Comparison of ENCODE assay signal across 21 mouse cellular contexts in genomic region chr6:32456641-32457040, GRCm38 (mm10).
DNase-seq lines count a peak whose midpoint lies in the region; ATAC-seq and TF ChIP-seq lines count a peak whose summit lies in the region.
"Had no signal": no experiment of that assay in that cellular context is flagged by ENCODE, and none has a peak within 500 bp of the region (broad histone marks: within the 10 kb centered on the region; RNA-seq: fewer than 3 reads in every experiment).

No protein-coding gene starts in this region.

- H3K4me2 ChIP-seq in forebrain, postnatal 0 days (ENCODE audit: low read depth) = no peak overlapping the region
- no peak overlapping the region for H3K4me2 ChIP-seq in forebrain, embryonic 15.5 days (replicated peaks)
- H3K4me2 ChIP-seq in midbrain, embryonic 14.5 days (ENCODE audit: low read length) = no peak overlapping the region
- no peak overlapping the region for H3K4me2 ChIP-seq in midbrain, embryonic 11.5 days
- H3K4me2 ChIP-seq: intestine, embryonic 15.5 days; lung, embryonic 15.5 days; stomach, embryonic 15.5 days had no signal

- H3K4me1 ChIP-seq in forebrain, postnatal 0 days (ENCODE audit: insufficient read depth) = no peaks in the 10 kb centered on the region
- H3K4me1 ChIP-seq in forebrain, embryonic 15.5 days = no peaks in the 10 kb centered on the region
- no peaks in the 10 kb centered on the region for H3K4me1 ChIP-seq in midbrain, embryonic 14.5 days (ENCODE audit: control insufficient read depth, insufficient read depth, low read length)
- H3K4me1 ChIP-seq in midbrain, embryonic 11.5 days (ENCODE audit: control insufficient read depth, insufficient read depth, low read length) = no peaks in the 10 kb centered on the region
- H3K4me1 ChIP-seq: forebrain, embryonic 10.5 days; stomach, embryonic 15.5 days had no signal

- no peaks in the 10 kb centered on the region for H3K9me3 ChIP-seq in forebrain, postnatal 0 days (ENCODE audit: low read length)
- no peaks in the 10 kb centered on the region for H3K9me3 ChIP-seq in forebrain, embryonic 15.5 days
- no peaks in the 10 kb centered on the region for H3K9me3 ChIP-seq in midbrain, embryonic 14.5 days (ENCODE audit: control insufficient read depth, low read length)
- no peaks in the 10 kb centered on the region for H3K9me3 ChIP-seq in midbrain, embryonic 11.5 days (ENCODE audit: control insufficient read depth, low read length)
- H3K9me3 ChIP-seq: forebrain, embryonic 10.5 days; heart, embryonic 10.5 days; intestine, embryonic 15.5 days; lung, embryonic 15.5 days; stomach, embryonic 15.5 days had no signal

- ATAC-seq in forebrain, postnatal 0 days = no peak
- ATAC-seq in forebrain, embryonic 15.5 days (replicated peaks) = no peak
- no peak for ATAC-seq in midbrain, embryonic 14.5 days (ENCODE audit: low FRiP score, low TSS enrichment)
- no peak for ATAC-seq in midbrain, embryonic 11.5 days (ENCODE audit: low FRiP score)
- ATAC-seq in activated CD4-positive, CD25-positive, alpha-beta regulatory T cell, adult 4 months = no peak
- ATAC-seq: hindbrain, embryonic 16.5 days; intestine, embryonic 15.5 days had no signal

- no peaks in the 10 kb centered on the region for H3K27me3 ChIP-seq in forebrain, postnatal 0 days (ENCODE audit: insufficient read depth, low read length)
- H3K27me3 ChIP-seq in forebrain, embryonic 15.5 days = no peaks in the 10 kb centered on the region
- H3K27me3 ChIP-seq in midbrain, embryonic 14.5 days (ENCODE audit: control insufficient read depth, insufficient read depth, low read length) = no peaks in the 10 kb centered on the region
- H3K27me3 ChIP-seq in midbrain, embryonic 11.5 days (ENCODE audit: control insufficient read depth, insufficient read depth, low read length) = no peaks in the 10 kb centered on the region
- H3K27me3 ChIP-seq: intestine, embryonic 15.5 days; lung, embryonic 15.5 days; stomach, embryonic 15.5 days had no signal

- no peak for TF ChIP-seq CTCF in forebrain, postnatal 0 days (IDR thresholded peaks at IDR 0.05; ENCODE audit: low read depth)

- H3K9ac ChIP-seq in forebrain, postnatal 0 days = no peak overlapping the region
- no peak overlapping the region for H3K9ac ChIP-seq in forebrain, embryonic 15.5 days (replicated peaks)
- no peak overlapping the region for H3K9ac ChIP-seq in midbrain, embryonic 14.5 days (replicated peaks; ENCODE audit: low read length)
- H3K9ac ChIP-seq in midbrain, embryonic 11.5 days (ENCODE audit: low read length) = no peak overlapping the region
- H3K9ac ChIP-seq: intestine, embryonic 15.5 days; liver, embryonic 14.5 days; lung, embryonic 15.5 days; stomach, embryonic 15.5 days had no signal

- peak; percentile 59 for DNase-seq in adrenal gland, adult 2 months
- DNase-seq in adrenal gland, adult 8-10 months = no peak
- DNase-seq in forebrain, postnatal 0 days = peak; percentile 48
- peak; percentile 23 for DNase-seq in midbrain, embryonic 14.5 days
- DNase-seq in midbrain, embryonic 11.5 days (ENCODE audit: low spot score, missing footprints) = no peak
- peak; percentile 42 to 57 for DNase-seq in layer of hippocampus, postnatal 10 days (ENCODE audit: low spot score in 2 of 2)
- DNase-seq: cerebellum, adult 18-20 months; cerebellum, postnatal 36 days; kidney, adult 9 months; kidney, postnatal 14 days; lung, postnatal 4 days; thymus, postnatal 25 days had no signal

- WGBS in forebrain, postnatal 0 days = 66% methylated on average over 3 of the region's 3 CpGs
- WGBS in forebrain, embryonic 15.5 days = 71% methylated on average over 3 of the region's 3 CpGs
- 54% methylated on average over 3 of the region's 3 CpGs for WGBS in midbrain, embryonic 14.5 days
- 74% methylated on average over 3 of the region's 3 CpGs for WGBS in midbrain, embryonic 11.5 days

- H3K36me3 ChIP-seq in forebrain, postnatal 0 days (ENCODE audit: insufficient read depth) = peaks cover 3% of the 10 kb centered on the region; the same call in 1 of the 2 replicates
- no peaks in the 10 kb centered on the region for H3K36me3 ChIP-seq in forebrain, embryonic 15.5 days
- no peaks in the 10 kb centered on the region for H3K36me3 ChIP-seq in midbrain, embryonic 14.5 days (ENCODE audit: control insufficient read depth, insufficient read depth, low read length)
- no peaks in the 10 kb centered on the region for H3K36me3 ChIP-seq in midbrain, embryonic 11.5 days (ENCODE audit: control insufficient read depth, insufficient read depth, low read length)
- H3K36me3 ChIP-seq: forebrain, embryonic 10.5 days; heart, embryonic 10.5 days; intestine, embryonic 15.5 days; lung, embryonic 15.5 days; stomach, embryonic 15.5 days had no signal

- no peak overlapping the region for H3K27ac ChIP-seq in forebrain, postnatal 0 days (ENCODE audit: low read depth, low read length)
- H3K27ac ChIP-seq in forebrain, embryonic 15.5 days (replicated peaks) = no peak overlapping the region
- H3K27ac ChIP-seq in midbrain, embryonic 14.5 days (replicated peaks; ENCODE audit: low read depth, low read length) = no peak overlapping the region
- no peak overlapping the region for H3K27ac ChIP-seq in midbrain, embryonic 11.5 days (ENCODE audit: low read depth, low read length)
- H3K27ac ChIP-seq: forebrain, embryonic 10.5 days; heart, embryonic 10.5 days; intestine, embryonic 15.5 days; liver, embryonic 14.5 days; lung, embryonic 15.5 days; stomach, embryonic 15.5 days had no signal

- H3K4me3 ChIP-seq in forebrain, postnatal 0 days (ENCODE audit: low read depth, low read length) = no peak overlapping the region
- no peak overlapping the region for H3K4me3 ChIP-seq in forebrain, embryonic 15.5 days
- no peak overlapping the region for H3K4me3 ChIP-seq in midbrain, embryonic 14.5 days (replicated peaks; ENCODE audit: low read depth, low read length)
- no peak overlapping the region for H3K4me3 ChIP-seq in midbrain, embryonic 11.5 days (ENCODE audit: low read depth, low read length)
- H3K4me3 ChIP-seq: forebrain, embryonic 10.5 days; heart, embryonic 10.5 days; intestine, embryonic 15.5 days; lung, embryonic 15.5 days; stomach, embryonic 15.5 days had no signal

Comparison
In these comparisons a context has a peak if more than half of its experiments do, and no peak if none do; other contexts are left out.
1. DNase-seq: peak in adrenal gland, adult 2 months (single experiment), forebrain, postnatal 0 days (single experiment), midbrain, embryonic 14.5 days (single experiment) and layer of hippocampus, postnatal 10 days (2 of 2); none in adrenal gland, adult 8-10 months (single experiment) and midbrain, embryonic 11.5 days (single experiment).